Mouse (Mus musculus): ENCODE measurements around the gene Erc2.

- TF ChIP-seq CTCF (IDR thresholded peaks at IDR 0.05; ENCODE audit: control insufficient read depth, insufficient read depth, insufficient read length) (no peak), CEBPB (IDR thresholded peaks at IDR 0.05; ENCODE audit: low read depth) (no peak)
Measured at GRCm38 (mm10) chr14:28242743-28243142, 620.5 kb downstream of the Erc2 start.
